Mouse (Mus musculus) kidney, adult 8-10 months (tissue): ENCODE data around the gene Nupl2.
A peak's percentile ranks its signal among the peaks of the same experiment; 100 is the strongest.

Experiments
- DNase-seq, 2 experiments: peaks; one replicate each; pipeline ENCODE4 v3.0.0; 2022

Nupl2 gene

GRCm38 (mm10) chr5:24164789-24165445 lies at the start of gene Nupl2:
Gene Nupl2, plus strand, starts transcription at chr5:24164963.
- DNase-seq = peak; percentile 92 to 93

DNA sequence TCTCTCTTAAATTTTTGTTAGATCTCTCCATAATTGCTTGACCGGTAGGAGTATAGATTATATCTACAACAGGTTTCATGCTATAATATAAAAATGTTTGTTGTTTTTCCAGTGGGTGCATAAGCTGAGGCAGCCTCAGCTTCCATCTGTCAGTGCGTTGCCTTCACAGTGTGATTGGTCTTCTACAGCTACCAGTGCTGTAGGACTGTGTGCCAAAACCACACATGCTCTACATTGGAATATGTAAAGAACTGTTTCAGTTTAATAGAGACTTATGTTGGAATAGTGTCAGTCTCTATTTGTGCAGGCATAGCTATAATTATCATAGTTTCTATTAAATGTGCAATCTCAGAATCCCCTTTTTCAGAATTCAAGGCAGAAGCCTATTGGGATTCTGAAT lies 42.5 kb upstream of the Nupl2 start:
- DNase-seq = no peak

GRCm38 (mm10) chr5:24124175-24124574 lies 40.6 kb upstream of the Nupl2 start:
- DNase-seq = no peak

DNA sequence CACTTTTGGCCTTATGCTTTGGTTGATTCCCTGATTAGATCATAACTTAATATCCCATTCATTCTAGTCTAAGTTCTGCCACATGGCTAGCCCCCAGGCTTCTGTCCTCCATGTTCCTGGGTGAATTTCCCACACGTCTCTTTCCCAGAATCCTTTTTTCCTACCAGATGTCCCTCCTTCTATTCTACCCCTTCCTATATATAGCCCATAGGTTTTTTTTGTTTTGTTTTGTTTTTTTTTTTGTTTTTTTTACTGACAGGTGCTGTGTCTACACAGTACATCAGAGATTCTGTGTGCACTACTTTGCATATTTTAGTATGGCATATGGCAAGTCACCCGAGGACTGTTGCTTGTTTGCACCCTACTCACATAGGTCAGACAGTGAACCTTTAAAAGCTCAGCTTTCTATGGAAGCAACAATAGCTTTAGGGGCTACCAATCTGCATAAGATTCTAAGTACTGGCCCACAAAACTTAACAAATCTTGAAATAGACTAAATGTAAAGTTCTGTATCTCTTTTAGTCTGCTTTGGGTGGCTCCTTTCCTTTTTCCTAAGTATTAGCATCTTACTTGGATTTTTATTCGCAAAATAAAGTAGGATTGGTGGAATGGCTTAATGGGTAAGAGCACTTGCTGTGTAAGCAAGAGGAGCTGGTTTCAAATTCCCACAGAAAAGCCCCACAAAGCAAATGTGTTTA lies 40.0 kb upstream of the Nupl2 start:
- DNase-seq = no peak

GRCm38 (mm10) chr5:24125910-24126636 lies 38.7 kb upstream of the Nupl2 start:
- DNase-seq = no peak

DNA sequence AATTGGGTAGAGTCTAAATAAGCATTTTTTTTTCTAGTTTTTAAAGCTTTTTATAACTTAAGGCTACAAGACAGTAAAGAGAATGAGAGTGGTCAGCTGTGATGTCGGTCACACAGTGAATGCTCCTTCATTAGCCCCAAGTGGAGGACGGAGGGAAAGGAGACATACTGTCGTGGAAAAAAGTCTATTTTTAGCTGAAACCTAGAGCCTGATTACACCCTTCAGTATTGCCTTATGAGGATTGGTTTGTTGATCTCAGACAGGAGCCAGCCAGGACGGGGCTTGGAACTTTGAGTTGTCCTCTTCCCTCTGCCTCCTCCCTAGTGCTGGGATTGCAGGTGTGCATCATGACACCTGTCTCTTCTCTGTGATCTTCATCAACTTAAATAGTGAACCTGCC lies 37.8 kb upstream of the Nupl2 start:
- no peak for DNase-seq

GRCm38 (mm10) chr5:24146964-24147363 lies 17.8 kb upstream of the Nupl2 start:
- DNase-seq = no peak

DNA sequence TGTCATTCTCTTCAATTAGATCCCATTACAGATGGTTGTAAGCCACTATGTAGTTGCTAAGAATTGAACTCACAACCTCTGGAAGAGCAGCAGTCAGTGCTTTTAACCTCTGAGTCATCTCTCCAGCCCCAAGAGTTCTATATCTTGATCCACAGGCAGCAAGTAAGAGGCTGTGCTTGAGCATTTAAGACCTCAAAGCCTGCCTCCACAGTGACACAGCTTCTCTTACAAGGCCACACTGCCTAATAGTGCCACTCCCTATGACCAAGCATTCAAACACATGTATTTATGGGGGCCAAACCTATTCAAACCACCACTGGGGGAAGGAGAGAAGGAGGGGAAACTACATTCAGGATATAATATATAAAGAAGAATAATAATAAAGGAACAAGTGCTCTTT lies 12.6 kb upstream of the Nupl2 start:
- DNase-seq = no peak

DNA sequence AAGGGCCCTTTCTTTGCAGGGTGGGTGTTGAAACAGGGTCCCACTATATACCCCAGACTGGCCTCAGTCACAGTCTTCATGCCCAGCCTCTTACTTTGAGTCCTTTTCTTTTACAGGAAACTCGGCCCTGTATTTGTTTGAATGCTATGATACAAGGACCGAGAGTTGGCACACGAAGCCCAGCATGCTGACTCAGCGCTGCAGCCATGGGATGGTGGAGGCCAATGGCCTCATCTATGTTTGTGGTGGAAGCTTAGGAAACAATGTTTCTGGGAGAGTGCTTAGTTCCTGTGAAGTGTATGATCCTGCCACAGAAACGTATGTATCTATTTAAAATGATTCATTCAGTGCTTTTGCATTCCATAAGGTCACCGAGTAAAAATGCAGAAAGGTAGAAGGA lies 8.0 kb upstream of the Nupl2 start:
- no peak for DNase-seq

GRCm38 (mm10) chr5:24167263-24167662 lies 2.5 kb downstream of the Nupl2 start:
- DNase-seq = no peak

DNA sequence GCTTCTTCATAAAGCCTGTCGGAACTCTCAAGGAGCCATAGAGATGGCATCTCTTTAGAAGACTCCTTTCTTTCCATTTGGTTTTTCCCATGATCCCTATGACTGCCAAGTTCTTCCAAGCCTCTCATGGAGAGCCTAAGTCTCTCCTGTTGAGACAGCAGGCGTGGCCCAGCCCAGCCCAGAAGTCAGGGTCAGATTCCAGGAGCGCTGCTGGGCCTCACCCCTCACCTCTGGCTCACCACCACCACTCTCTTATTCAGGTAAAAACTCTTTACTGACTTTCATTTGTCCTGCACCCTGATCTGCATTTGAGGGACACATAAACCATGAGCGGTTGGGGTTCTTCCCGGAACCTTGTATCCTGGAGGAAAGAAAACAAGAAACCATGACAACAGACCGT lies 5.1 kb downstream of the Nupl2 start:
- no peak for DNase-seq

GRCm38 (mm10) chr5:24172092-24172491 lies 7.3 kb downstream of the Nupl2 start:
- no peak for DNase-seq

DNA sequence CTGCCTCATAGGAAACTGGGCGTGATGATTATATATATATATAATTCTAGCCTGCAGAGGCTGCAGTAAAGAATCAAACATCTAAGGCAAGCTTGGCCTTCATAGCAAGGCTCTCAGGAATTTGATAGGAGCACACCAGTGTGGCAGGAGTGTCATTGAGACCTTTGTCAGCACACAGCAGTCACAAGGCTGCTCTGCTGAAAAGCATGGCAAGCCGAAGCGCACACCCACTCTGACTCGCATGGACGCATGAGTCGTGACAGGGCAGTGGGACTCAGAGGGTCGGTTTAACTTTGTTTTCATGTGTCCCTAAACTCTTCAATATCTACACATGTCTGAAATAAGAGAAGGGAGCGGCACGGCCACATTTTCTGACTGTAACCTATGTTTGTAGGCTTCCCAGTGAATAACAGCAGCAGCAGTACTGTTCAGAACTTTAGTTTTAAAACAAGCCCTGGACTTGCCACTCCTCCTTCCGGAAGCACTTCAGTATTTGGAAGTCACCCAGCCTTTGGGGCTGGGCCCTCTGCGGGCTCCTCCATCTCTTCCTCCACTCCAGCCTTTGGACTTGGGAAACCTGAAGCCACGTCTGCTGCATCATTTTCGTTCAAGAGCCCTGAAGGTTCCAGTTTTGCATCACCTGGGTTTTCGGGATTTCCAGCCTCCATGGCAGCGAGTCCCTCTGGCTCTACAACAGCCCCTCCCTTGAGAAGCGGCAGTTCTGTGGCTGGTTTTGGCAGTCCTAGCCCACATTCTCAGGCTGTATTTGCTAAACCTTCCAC lies 16.9 kb downstream of the Nupl2 start:
- no peak for DNase-seq

- DNase-seq = no peak
Observed at GRCm38 (mm10) chr5:24182296-24182734, 17.6 kb downstream of the Nupl2 start.

- no peak for DNase-seq
Observed at GRCm38 (mm10) chr5:24183096-24183495, 18.3 kb downstream of the Nupl2 start.

GRCm38 (mm10) chr5:24184011-24184410 lies 19.2 kb downstream of the Nupl2 start:
- no peak for DNase-seq

DNA sequence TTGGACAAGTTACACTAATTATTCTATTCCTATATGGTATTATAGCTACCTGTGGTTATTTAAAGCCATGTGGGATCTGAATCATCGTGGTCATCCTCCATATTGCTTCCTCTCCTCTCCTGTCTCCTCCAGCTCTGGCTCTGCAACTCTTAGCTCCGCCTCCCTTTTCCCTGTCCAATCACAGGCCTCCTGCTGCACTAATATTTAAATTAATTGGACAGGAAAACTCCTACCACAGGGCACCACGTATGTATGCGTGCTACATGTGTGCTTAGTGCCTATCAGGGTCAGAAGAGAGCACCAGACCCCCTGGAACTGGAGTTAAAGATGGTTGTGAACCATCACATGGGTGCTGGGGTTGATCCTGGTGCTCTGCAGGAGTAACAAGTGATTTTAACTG lies 23.7 kb downstream of the Nupl2 start:
- DNase-seq = no peak

DNA sequence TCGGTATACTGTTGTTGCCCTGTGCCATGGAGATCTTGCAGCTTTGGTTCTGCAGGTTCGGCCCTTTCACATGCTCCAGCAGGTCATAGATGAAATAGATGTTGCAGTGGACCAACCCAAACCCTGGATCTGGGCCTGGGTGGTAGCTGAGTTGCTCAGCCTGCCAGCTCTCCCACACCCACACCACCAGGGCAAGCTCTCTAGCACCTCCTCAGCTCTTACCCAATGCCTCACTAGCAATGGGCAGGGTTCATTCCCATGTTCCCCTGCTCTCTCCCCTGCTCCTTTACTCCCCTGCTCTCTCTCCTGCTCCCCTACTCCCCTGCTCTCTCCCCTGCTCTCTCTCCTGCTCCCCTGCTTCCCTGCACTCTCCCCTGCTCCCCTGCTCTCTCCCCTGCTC lies 27.1 kb downstream of the Nupl2 start:
- DNase-seq = no peak

DNA sequence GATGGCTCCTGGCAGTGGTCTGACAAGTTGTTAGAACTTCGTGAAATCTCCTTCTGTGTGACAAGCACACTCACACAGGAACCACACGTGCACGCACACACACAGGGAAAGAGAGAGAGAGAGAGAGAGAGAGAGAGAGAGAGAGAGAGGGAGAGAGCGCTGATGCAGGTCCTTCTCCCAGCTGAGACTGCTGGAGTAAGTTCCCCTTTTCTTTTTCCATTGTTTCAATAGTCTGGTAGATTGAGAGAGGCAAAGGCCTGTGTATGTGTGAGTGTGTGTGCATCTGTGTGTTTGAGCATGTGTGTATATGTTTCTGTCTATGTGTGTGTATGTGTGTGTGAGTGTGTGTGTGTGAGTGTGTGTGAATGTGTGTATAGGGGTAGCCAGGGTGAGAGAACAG lies 36.2 kb downstream of the Nupl2 start:
- DNase-seq = no peak

GRCm38 (mm10) chr5:24202492-24202891 lies 37.7 kb downstream of the Nupl2 start:
- DNase-seq = no peak

GRCm38 (mm10) chr5:24203266-24203665 lies 38.5 kb downstream of the Nupl2 start:
- DNase-seq = no peak

GRCm38 (mm10) chr5:24207965-24208364 lies 43.2 kb downstream of the Nupl2 start:
- no peak for DNase-seq

DNA sequence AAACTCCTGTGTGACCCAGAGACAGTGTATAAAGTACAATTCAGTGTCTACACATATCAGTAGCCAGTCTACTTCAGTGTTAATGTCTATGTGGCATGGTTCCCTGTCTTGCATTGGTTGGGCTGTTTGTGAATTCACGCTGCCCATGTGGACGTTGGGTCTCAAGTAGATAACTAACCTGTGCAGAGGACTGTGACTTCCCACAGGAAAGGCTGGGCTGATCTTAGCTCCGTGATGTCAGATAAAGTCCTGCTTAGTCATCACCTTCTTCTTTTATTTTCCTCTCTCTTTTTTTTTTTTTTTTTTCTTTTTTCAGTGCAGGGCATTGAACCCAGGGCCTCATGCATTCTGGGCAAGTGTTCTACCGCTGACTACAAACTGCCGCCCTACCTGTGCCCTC lies 43.7 kb downstream of the Nupl2 start:
- DNase-seq = no peak
